Comparison of ENCODE assay signal across 17 mouse cellular contexts in the genomic region with DNA sequence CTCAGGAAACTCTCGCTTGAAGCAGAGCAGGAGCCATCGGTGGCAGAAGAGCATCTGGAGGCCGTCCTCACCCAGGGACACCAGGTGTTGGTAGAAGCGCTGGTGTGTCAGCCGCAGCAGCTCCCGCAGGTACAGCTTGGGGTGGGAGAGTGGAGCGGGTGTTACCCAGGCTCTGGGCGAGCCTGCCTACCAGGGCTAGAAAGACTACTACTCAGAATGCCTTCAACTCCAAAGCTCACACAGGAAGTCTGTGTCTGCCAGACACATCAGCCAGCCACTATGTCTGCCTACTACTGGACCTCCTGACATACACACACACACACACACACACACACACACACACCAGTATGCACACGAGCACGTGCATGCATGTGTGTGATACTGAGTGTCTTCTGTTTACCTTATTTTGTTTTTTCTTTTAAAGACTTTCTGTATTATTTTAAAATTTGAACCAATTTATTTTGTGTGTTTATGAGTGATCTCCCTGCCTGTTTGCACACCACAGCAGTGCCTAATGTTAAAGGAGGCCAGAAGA.
DNase-seq lines count a peak whose midpoint lies in the region; ATAC-seq and TF ChIP-seq lines count a peak whose summit lies in the region.
"Had no signal": no experiment of that assay in that cellular context is flagged by ENCODE, and none has a peak within 500 bp of the region (broad histone marks: within the 10 kb centered on the region; RNA-seq: fewer than 3 reads in every experiment).

No protein-coding gene starts in this region.

- peak overlapping the region; percentile 25 for H3K27ac ChIP-seq in forebrain, embryonic 13.5 days
- no peak overlapping the region for H3K27ac ChIP-seq in forebrain, embryonic 10.5 days
- 0 out of 2 replicates have a peak overlapping the region, but pooled peaks have one; percentile 8 for H3K27ac ChIP-seq in neural tube, embryonic 11.5 days (ENCODE audit: low read depth, low read length)
- H3K27ac ChIP-seq in hindbrain, embryonic 14.5 days: peak overlapping the region; percentile 59
- peak overlapping the region; percentile 66 for H3K27ac ChIP-seq in neural tube, embryonic 13.5 days (replicated peaks)
- H3K27ac ChIP-seq in lung, postnatal 0 days (ENCODE audit: low read length): no peak overlapping the region
- H3K27ac ChIP-seq: lung, embryonic 15.5 days; stomach, embryonic 15.5 days had no signal

- peaks cover 6% of the 10 kb centered on the region; the same call in 1 of the 2 replicates for H3K27me3 ChIP-seq in forebrain, embryonic 13.5 days
- H3K27me3 ChIP-seq in forebrain, embryonic 10.5 days (ENCODE audit: poor library complexity, severe bottlenecking): peaks cover 18% of the 10 kb centered on the region
- no peaks in the 10 kb centered on the region; the same call in 1 of the 2 replicates for H3K27me3 ChIP-seq in neural tube, embryonic 11.5 days (ENCODE audit: control insufficient read depth, insufficient read depth, low read length)
- no peaks in the 10 kb centered on the region for H3K27me3 ChIP-seq in hindbrain, embryonic 14.5 days (ENCODE audit: control insufficient read depth, insufficient read depth, low read length)
- no peaks in the 10 kb centered on the region for H3K27me3 ChIP-seq in neural tube, embryonic 13.5 days
- no peaks in the 10 kb centered on the region for H3K27me3 ChIP-seq in lung, postnatal 0 days (replicated peaks; ENCODE audit: insufficient read depth, low read length)
- H3K27me3 ChIP-seq: lung, embryonic 15.5 days; stomach, embryonic 15.5 days had no signal

- peaks cover 90% of the 10 kb centered on the region for H3K36me3 ChIP-seq in forebrain, embryonic 13.5 days (ENCODE audit: poor library complexity, severe bottlenecking)
- peaks cover 97% of the 10 kb centered on the region for H3K36me3 ChIP-seq in forebrain, embryonic 10.5 days (replicated peaks)
- peaks cover 7% of the 10 kb centered on the region for H3K36me3 ChIP-seq in neural tube, embryonic 11.5 days (ENCODE audit: control insufficient read depth, insufficient read depth, low read length)
- peaks cover 89% of the 10 kb centered on the region for H3K36me3 ChIP-seq in hindbrain, embryonic 14.5 days (replicated peaks; ENCODE audit: control insufficient read depth, insufficient read depth)
- peaks cover 81% of the 10 kb centered on the region for H3K36me3 ChIP-seq in neural tube, embryonic 13.5 days
- H3K36me3 ChIP-seq in lung, postnatal 0 days (ENCODE audit: insufficient read depth, low read length): no peaks in the 10 kb centered on the region

- no peak overlapping the region for H3K4me3 ChIP-seq in forebrain, embryonic 13.5 days
- no peak overlapping the region for H3K4me3 ChIP-seq in forebrain, embryonic 10.5 days
- H3K4me3 ChIP-seq in neural tube, embryonic 11.5 days (ENCODE audit: low read depth, low read length): no peak overlapping the region
- no peak overlapping the region for H3K4me3 ChIP-seq in hindbrain, embryonic 14.5 days (replicated peaks; ENCODE audit: low read length)
- H3K4me3 ChIP-seq in neural tube, embryonic 13.5 days: no peak overlapping the region
- no peak overlapping the region for H3K4me3 ChIP-seq in lung, postnatal 0 days (ENCODE audit: low read depth, low read length)
- H3K4me3 ChIP-seq: lung, embryonic 15.5 days; megakaryocyte, embryonic 14.5 days; stomach, embryonic 15.5 days had no signal

- H3K4me2 ChIP-seq in forebrain, embryonic 13.5 days: no peak overlapping the region
- H3K4me2 ChIP-seq in neural tube, embryonic 11.5 days (ENCODE audit: low read depth): no peak overlapping the region
- no peak overlapping the region for H3K4me2 ChIP-seq in hindbrain, embryonic 14.5 days (replicated peaks)
- H3K4me2 ChIP-seq in neural tube, embryonic 13.5 days: no peak overlapping the region
- no peak overlapping the region for H3K4me2 ChIP-seq in lung, postnatal 0 days (replicated peaks; ENCODE audit: low read depth, low read length)
- H3K4me2 ChIP-seq: lung, embryonic 15.5 days; stomach, embryonic 15.5 days had no signal

- 92% methylated on average over 9 of the region's 10 CpGs for whole genome bisulfite sequencing in forebrain, embryonic 13.5 days
- 91% methylated on average over 10 of the region's 10 CpGs for WGBS in forebrain, embryonic 10.5 days
- WGBS in neural tube, embryonic 11.5 days: 94% methylated on average over 10 of the region's 10 CpGs
- WGBS in hindbrain, embryonic 14.5 days: 86% methylated on average over 10 of the region's 10 CpGs
- 87% methylated on average over 10 of the region's 10 CpGs for WGBS in neural tube, embryonic 13.5 days
- 88% methylated on average over 10 of the region's 10 CpGs for WGBS in lung, postnatal 0 days

- peaks cover 27% of the 10 kb centered on the region for H3K4me1 ChIP-seq in forebrain, embryonic 13.5 days
- H3K4me1 ChIP-seq in forebrain, embryonic 10.5 days: peaks cover 38% of the 10 kb centered on the region
- H3K4me1 ChIP-seq in neural tube, embryonic 11.5 days (ENCODE audit: control insufficient read depth, insufficient read depth, low read length): peaks cover 9% of the 10 kb centered on the region
- peaks cover 5% of the 10 kb centered on the region for H3K4me1 ChIP-seq in hindbrain, embryonic 14.5 days (replicated peaks; ENCODE audit: control insufficient read depth, insufficient read depth, low read length)
- peaks cover 30% of the 10 kb centered on the region for H3K4me1 ChIP-seq in neural tube, embryonic 13.5 days (replicated peaks)
- no peaks in the 10 kb centered on the region for H3K4me1 ChIP-seq in lung, postnatal 0 days (ENCODE audit: insufficient read depth, low read depth, low read length)
- H3K4me1 ChIP-seq: lung, embryonic 15.5 days; megakaryocyte, embryonic 14.5 days; stomach, embryonic 15.5 days had no signal

- ATAC-seq in forebrain, embryonic 13.5 days: no peak
- ATAC-seq in neural tube, embryonic 11.5 days (ENCODE audit: insufficient read depth, low FRiP score, low TSS enrichment): no peak
- no peak for ATAC-seq in hindbrain, embryonic 14.5 days (ENCODE audit: low FRiP score)
- ATAC-seq in neural tube, embryonic 13.5 days (ENCODE audit: low read depth): no peak
- ATAC-seq in lung, postnatal 0 days: no peak

- TF ChIP-seq EP300 in lung, postnatal 0 days (IDR thresholded peaks at IDR 0.05): no peak

- TF ChIP-seq CTCF in lung, postnatal 0 days (IDR thresholded peaks at IDR 0.05): no peak

- H3K9ac ChIP-seq in forebrain, embryonic 13.5 days: no peak overlapping the region
- no peak overlapping the region for H3K9ac ChIP-seq in neural tube, embryonic 11.5 days (ENCODE audit: low read length)
- 0 out of 2 replicates have a peak overlapping the region, but pooled peaks have one; percentile 2 for H3K9ac ChIP-seq in hindbrain, embryonic 14.5 days
- H3K9ac ChIP-seq in neural tube, embryonic 13.5 days: no peak overlapping the region
- no peak overlapping the region for H3K9ac ChIP-seq in lung, postnatal 0 days (replicated peaks; ENCODE audit: low read depth)
- H3K9ac ChIP-seq: forebrain, postnatal 0 days; lung, embryonic 15.5 days; stomach, embryonic 15.5 days had no signal

- no peaks in the 10 kb centered on the region for H3K9me3 ChIP-seq in forebrain, embryonic 13.5 days (replicated peaks)
- H3K9me3 ChIP-seq in forebrain, embryonic 10.5 days: no peaks in the 10 kb centered on the region
- H3K9me3 ChIP-seq in neural tube, embryonic 11.5 days (ENCODE audit: control insufficient read depth, low read length): no peaks in the 10 kb centered on the region
- no peaks in the 10 kb centered on the region for H3K9me3 ChIP-seq in hindbrain, embryonic 14.5 days (ENCODE audit: control insufficient read depth, low read length)
- no peaks in the 10 kb centered on the region for H3K9me3 ChIP-seq in neural tube, embryonic 13.5 days
- no peaks in the 10 kb centered on the region for H3K9me3 ChIP-seq in lung, postnatal 0 days (ENCODE audit: low read length)
- H3K9me3 ChIP-seq: lung, embryonic 15.5 days; megakaryocyte, embryonic 14.5 days; stomach, embryonic 15.5 days had no signal

- DNase-seq in forebrain, embryonic 10.5 days (ENCODE audit: extremely low spot score, low spot score): no peak
- no peak for DNase-seq in neural tube, embryonic 11.5 days (ENCODE audit: low spot score)
- no peak for DNase-seq in neural tube, embryonic 10.5 days (ENCODE audit: extremely low spot score, low spot score)
- no peak for DNase-seq in hindbrain, embryonic 14.5 days (ENCODE audit: low spot score)
- no peak for DNase-seq in kidney, postnatal 36 days
- DNase-seq in lung, postnatal 0 days (ENCODE audit: low spot score): no peak
- DNase-seq: adrenal gland, adult 8-10 months; cerebellum, adult 2 months; forebrain, postnatal 0 days; gastrocnemius, postnatal 10 days; kidney, adult 8-10 months; thymus, postnatal 25 days had no signal

Comparison
In these comparisons a context has a peak if more than half of its experiments do, and no peak if none do; other contexts are left out.
1. H3K27ac ChIP-seq: peak in forebrain, embryonic 13.5 days (single experiment), neural tube, embryonic 11.5 days (single experiment), hindbrain, embryonic 14.5 days (single experiment) and neural tube, embryonic 13.5 days (single experiment); none in forebrain, embryonic 10.5 days (single experiment) and lung, postnatal 0 days (single experiment).